Mouse (Mus musculus) brain, adult 2 months (tissue): ENCODE data around the gene Dpm2.
A peak's percentile ranks its signal among the peaks of the same experiment; 100 is the strongest.

Experiments used
- DNase-seq: peaks from one replicate; pipeline ENCODE4 v3.0.0; 2011; ENCODE audit warnings: low read depth, low spot score

The Dpm2 gene

GRCm38 (mm10) chr2:32570698-32571494 lies at the start of gene Dpm2:
TSS of gene Dpm2 (plus strand) at chr2:32570858.
- peak; percentile 97 for DNase-seq

GRCm38 (mm10) chr2:32524536-32525031 lies 46.1 kb upstream of the Dpm2 start:
- no peak for DNase-seq

- DNase-seq, result no peak
These were observed 44.8 kb upstream of the Dpm2 start for GRCm38 (mm10) chr2:32525816-32526215.

- peak; percentile 41 for DNase-seq
These were observed 43.1 kb upstream of the Dpm2 start for GRCm38 (mm10) chr2:32527468-32527966.

GRCm38 (mm10) chr2:32528326-32528725 lies 42.3 kb upstream of the Dpm2 start:
- DNase-seq, result no peak

- no peak for DNase-seq
These were observed 40.2 kb upstream of the Dpm2 start for GRCm38 (mm10) chr2:32530479-32530878.

- no peak for DNase-seq
These were observed 37.5 kb upstream of the Dpm2 start for GRCm38 (mm10) chr2:32533163-32533562.

- peak; percentile 69 for DNase-seq
These were observed 36.5 kb upstream of the Dpm2 start for GRCm38 (mm10) chr2:32534061-32534732.

- DNase-seq, result peak; percentile 99
These were observed 35.8 kb upstream of the Dpm2 start, which contains the start of gene Fam102a for GRCm38 (mm10) chr2:32534733-32535471. TSS of gene Fam102a (plus strand) at chr2:32535332.

GRCm38 (mm10) chr2:32535501-32535991 lies 35.1 kb upstream of the Dpm2 start:
- DNase-seq, result peak; percentile 76

GRCm38 (mm10) chr2:32536086-32536633 lies 34.5 kb upstream of the Dpm2 start:
- peak; percentile 77 for DNase-seq

GRCm38 (mm10) chr2:32536634-32537359 lies 33.9 kb upstream of the Dpm2 start:
- peak; percentile 88 for DNase-seq

GRCm38 (mm10) chr2:32537360-32537905 lies 33.2 kb upstream of the Dpm2 start:
- DNase-seq, result peak; percentile 66

- no peak for DNase-seq
These were observed 32.7 kb upstream of the Dpm2 start for GRCm38 (mm10) chr2:32537941-32538340.

- peak; percentile 72 for DNase-seq
These were observed 32.2 kb upstream of the Dpm2 start for GRCm38 (mm10) chr2:32538461-32538860.

- DNase-seq, result no peak
These were observed 31.1 kb upstream of the Dpm2 start for GRCm38 (mm10) chr2:32539452-32539981.

- DNase-seq, result peak; percentile 93
These were observed 29.2 kb upstream of the Dpm2 start for GRCm38 (mm10) chr2:32541333-32541908.

GRCm38 (mm10) chr2:32541986-32542573 lies 28.6 kb upstream of the Dpm2 start:
- DNase-seq, result no peak

GRCm38 (mm10) chr2:32543031-32543449 lies 27.6 kb upstream of the Dpm2 start:
- peak; percentile 76 for DNase-seq
